Mouse (Mus musculus) ES-Bruce4 (cell line): ENCODE measurements around the gene Cyb561d1.

ENCODE experiments used
- CTCF ChIP-seq: IDR thresholded peaks from one replicate; pipeline ENCODE4 v1.8.1; 2011; ENCODE audit warnings: low read depth, low read length
- EP300 ChIP-seq: IDR thresholded peaks from 2 replicates; pipeline ENCODE4 v1.6.1; 2011; ENCODE audit warnings: low read depth, low read length; ENCODE audit not compliant: insufficient read depth
- POLR2A ChIP-seq: IDR thresholded peaks from one replicate; pipeline ENCODE4 v1.8.1; 2011; ENCODE audit warnings: low read length; ENCODE audit not compliant: insufficient read depth

- TF ChIP-seq POLR2A (no peak), EP300 (no peak), CTCF (no peak)
Observed at GRCm38 (mm10) chr3:108227521-108227920, 26.5 kb upstream of the Cyb561d1 start.
